Mouse (Mus musculus) limb, embryonic 12.5 days (tissue): ENCODE measurements around the gene Cwc25. TPM values are rescaled to one million over a fixed set of nuclear protein-coding genes. Genes with fewer than 3 reads are reported as not detected.
"Not testable (repeated sequence)": the region's sequence is repeated elsewhere in the genome, so short reads cannot be mapped to it uniquely, and the experiment has no call there.

Source experiments
- ATAC-seq: fragments of 200-750 bp; cut with Nextera tagmentation; 2 replicates; pipeline ENCODE4 v1.8.0; 2017; ENCODE audit warnings: low read depth, moderate TSS enrichment; ENCODE audit not compliant: insufficient number of reproducible peaks, insufficient read depth, low FRiP score, low TSS enrichment
- H3K27ac ChIP-seq: fragments of 300-500 bp; sonication (generic); 2 replicates; pipeline ENCODE4 v1.5.1; 2016; ENCODE audit warnings: mild to moderate bottlenecking, moderate library complexity
- H3K27me3 ChIP-seq: fragments of 300-500 bp; sonication (generic); 2 replicates; pipeline ENCODE4 v1.6.1; 2016; ENCODE audit warnings: mild to moderate bottlenecking, moderate library complexity
- H3K36me3 ChIP-seq: fragments of 300-500 bp; sonication (generic); 2 replicates; pipeline ENCODE4 v1.6.1; 2016; ENCODE audit warnings: mild to moderate bottlenecking, moderate library complexity
- H3K4me1 ChIP-seq: fragments of 300-500 bp; sonication (generic); replicated peaks from 2 replicates; pipeline ENCODE4 v1.6.1; 2016
- H3K4me2 ChIP-seq: fragments of 300-500 bp; sonication (generic); 2 replicates; pipeline ENCODE4 v1.6.1; 2016; ENCODE audit warnings: mild to moderate bottlenecking, moderate library complexity
- H3K4me3 ChIP-seq: fragments of 300-500 bp; sonication (generic); replicated peaks from 2 replicates; pipeline ENCODE4 v1.5.1; 2016; ENCODE audit warnings: mild to moderate bottlenecking
- H3K9ac ChIP-seq: fragments of 300-500 bp; sonication (generic); replicated peaks from 2 replicates; pipeline ENCODE4 v1.6.1; 2016; ENCODE audit warnings: mild to moderate bottlenecking, moderate library complexity
- H3K9me3 ChIP-seq: fragments of 300-500 bp; sonication (generic); 2 replicates; pipeline ENCODE4 v1.6.1; 2016; ENCODE audit warnings: mild to moderate bottlenecking, moderate library complexity
- WGBS: fragments of 180-500 bp; shearing (Covaris S2); methylation state at CpG from one replicate; pipeline ENCODE4 v1.1.7; 2016; 5-methylcytosine and 5-hydroxymethylcytosine counted together
- polyA plus RNA-seq: library from polyadenylated mRNA; unstranded; fragments of >200 nt; fragmentation: Nextera tagmentation; extraction: Ambion mirVana; gene quantifications from 2 replicates; pipeline ENCODE4 v1.2.1, GENCODE M21; 2016

Gene Cwc25
- polyA plus RNA-seq, 1 experiment from 2014 or later = 25.6 TPM

DNA sequence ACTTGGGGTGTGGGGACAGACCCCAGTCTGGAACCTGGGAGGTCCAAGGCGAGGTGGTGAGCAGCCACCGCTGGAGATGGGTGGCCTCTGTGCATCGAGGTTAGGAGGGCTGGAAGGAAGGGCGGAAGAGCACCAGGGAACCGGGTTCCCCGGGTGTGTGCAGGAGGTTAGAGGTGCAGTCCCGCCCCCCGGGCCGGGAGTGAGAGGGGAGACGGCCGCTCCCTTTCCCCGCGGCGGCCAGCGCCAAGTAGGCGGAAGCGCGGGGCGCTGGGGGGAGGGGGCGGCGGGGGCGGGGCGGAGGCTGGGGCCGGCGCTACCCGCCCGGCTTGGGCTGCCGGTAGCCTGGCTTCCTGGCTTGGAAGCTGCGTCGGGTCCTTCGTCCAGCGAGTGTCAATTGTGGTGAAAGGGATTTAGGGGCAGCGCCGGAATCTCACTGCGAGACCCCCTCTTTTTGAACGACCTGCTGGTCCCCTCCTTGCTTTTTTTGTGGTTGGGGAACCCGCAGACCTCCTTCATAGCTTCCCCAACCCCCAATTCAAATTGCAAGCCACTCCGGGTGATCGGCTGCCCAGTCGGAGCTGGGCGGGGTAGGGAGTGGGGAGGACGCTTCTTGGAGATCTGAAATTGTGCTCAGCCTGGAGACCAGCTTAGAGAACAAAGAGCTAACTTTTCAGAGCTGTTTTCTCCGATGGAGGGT, 33.8 kb upstream of the Cwc25 start:
- H3K27me3 ChIP-seq = no peaks in the 10 kb centered on the region
- no peaks in the 10 kb centered on the region for H3K9me3 ChIP-seq
- peaks cover 36% of the 10 kb centered on the region for H3K4me1 ChIP-seq
- peak; percentile 44; the same call in 1 of the 2 replicates for ATAC-seq
- peak overlapping the region; percentile 98 for H3K27ac ChIP-seq
- WGBS = under 1% methylated on average over 33 of the region's 43 CpGs
- peak overlapping the region; percentile 66 for H3K4me3 ChIP-seq
- peak overlapping the region; percentile 83 for H3K9ac ChIP-seq
- no peaks in the 10 kb centered on the region for H3K36me3 ChIP-seq
- H3K4me2 ChIP-seq = peak overlapping the region; percentile 79

DNA sequence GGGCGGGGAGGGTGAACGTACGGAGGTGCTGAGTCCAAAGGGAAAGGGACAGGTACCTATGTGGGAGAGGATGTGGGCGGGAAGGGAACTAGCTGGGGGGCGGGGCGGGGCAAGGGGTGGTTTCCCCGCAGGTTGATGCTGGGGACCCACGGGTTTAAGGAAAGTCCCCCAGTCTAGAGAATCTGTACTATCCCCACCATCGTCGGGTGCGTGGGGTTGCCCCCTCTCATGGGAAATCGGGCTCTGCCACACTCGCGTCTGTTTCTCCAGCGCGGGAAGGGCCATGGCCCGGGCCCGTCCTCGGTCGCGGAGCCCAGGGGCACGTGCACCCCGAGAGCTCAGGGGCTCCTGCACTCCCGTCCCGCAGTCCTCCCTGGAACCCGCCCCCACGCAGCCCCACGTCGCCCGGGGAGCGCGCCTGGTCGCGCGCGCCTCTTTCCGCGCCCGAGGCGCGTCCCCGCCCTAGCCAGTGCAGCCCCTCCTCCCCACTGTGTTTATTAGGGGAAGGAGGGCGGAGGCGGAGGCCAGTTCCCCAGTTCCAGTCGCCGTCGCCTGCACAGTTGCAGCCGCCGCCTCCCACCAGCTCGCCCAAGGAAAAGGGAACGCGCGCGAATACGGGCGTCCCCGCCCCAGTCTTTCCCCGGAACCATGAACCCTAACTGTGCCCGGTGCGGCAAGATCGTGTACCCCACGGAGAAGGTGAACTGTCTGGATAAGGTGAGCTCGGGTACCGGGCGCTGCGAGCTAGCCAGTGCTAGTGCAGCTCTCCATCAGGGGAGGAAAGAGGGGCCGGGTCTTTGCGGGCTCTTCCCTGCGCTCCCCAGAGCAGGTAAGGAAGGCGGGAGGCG, 33.0 kb upstream of the Cwc25 start:
- peak; percentile 70 for ATAC-seq
- H3K4me2 ChIP-seq = peak overlapping the region; percentile 79
- WGBS = under 1% methylated on average over 71 of the region's 71 CpGs

DNA sequence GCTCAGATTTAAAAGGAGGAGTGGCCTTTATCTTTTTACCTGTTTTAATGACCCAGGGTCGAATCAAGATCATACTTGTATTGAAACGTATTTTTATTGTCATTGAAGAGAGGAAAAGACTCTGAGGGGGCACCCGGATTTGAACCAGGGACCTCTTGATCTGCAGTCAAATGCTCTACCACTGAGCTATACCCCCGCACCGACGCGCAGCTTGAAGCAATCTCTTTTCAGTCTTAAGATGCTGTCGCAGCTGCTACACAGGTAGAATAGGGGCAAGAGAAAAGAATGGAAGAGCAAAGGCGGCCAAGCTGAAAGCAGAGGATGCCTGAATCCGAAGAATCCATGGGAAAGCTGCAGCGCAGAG, 32.4 kb upstream of the Cwc25 start, which contains the start of gene Lasp1:
TSS of gene Lasp1 (plus strand) at position 219 of the 364 bp plus-strand sequence.
- Histone ChIP-seq H3K4me1 (peaks cover 22% of the 10 kb centered on the region), H3K9ac (peak within 1 kb of the TSS; percentile 83), H3K27me3 (no peaks in the 10 kb centered on the region), H3K4me3 (peak within 1 kb of the TSS; percentile 66), H3K9me3 (no peaks in the 10 kb centered on the region), H3K4me2 (peak within 1 kb of the TSS; percentile 79), H3K27ac (peak within 1 kb of the TSS; percentile 98), H3K36me3 (no peaks in the 10 kb centered on the region)
- peak; percentile 43; the same call in 1 of the 2 replicates for ATAC-seq
- under 1% methylated on average over 11 of the region's 11 CpGs for WGBS

More for the DNA sequence above, 33.0 kb upstream of the Cwc25 start:
- Histone ChIP-seq H3K4me1 (peaks cover 28% of the 10 kb centered on the region), H3K36me3 (no peaks in the 10 kb centered on the region), H3K9ac (peak overlapping the region; percentile 83), H3K27ac (peak overlapping the region; percentile 98), H3K27me3 (no peaks in the 10 kb centered on the region), H3K4me3 (peak overlapping the region; percentile 66), H3K9me3 (no peaks in the 10 kb centered on the region)

DNA sequence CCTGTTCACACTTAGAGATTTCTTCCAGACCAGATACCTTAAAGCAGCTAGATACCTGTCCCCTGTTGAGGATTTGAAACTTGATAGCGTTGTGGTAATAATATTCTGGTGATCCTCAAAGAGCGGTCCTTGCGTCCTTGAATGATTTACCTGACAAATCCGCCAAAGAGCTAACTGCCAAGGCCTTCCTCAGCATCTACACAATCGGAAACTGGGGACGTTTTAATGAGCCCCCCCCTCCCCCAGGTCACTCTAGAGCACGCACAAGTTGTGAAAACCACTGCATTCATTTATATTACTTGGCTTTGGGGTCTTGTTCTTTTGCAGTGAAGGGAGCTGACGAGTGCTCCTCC, 31.7 kb upstream of the Cwc25 start:
- peak overlapping the region; percentile 66 for H3K4me3 ChIP-seq
- H3K4me1 ChIP-seq = peaks cover 20% of the 10 kb centered on the region
- ATAC-seq = no peak
- WGBS = 35% methylated on average over 8 of the region's 8 CpGs
- H3K27me3 ChIP-seq = no peaks in the 10 kb centered on the region
- no peaks in the 10 kb centered on the region for H3K36me3 ChIP-seq
- H3K27ac ChIP-seq = no peak overlapping the region
- no peak overlapping the region for H3K9ac ChIP-seq
- H3K4me2 ChIP-seq = peak overlapping the region; percentile 79
- no peaks in the 10 kb centered on the region for H3K9me3 ChIP-seq

DNA sequence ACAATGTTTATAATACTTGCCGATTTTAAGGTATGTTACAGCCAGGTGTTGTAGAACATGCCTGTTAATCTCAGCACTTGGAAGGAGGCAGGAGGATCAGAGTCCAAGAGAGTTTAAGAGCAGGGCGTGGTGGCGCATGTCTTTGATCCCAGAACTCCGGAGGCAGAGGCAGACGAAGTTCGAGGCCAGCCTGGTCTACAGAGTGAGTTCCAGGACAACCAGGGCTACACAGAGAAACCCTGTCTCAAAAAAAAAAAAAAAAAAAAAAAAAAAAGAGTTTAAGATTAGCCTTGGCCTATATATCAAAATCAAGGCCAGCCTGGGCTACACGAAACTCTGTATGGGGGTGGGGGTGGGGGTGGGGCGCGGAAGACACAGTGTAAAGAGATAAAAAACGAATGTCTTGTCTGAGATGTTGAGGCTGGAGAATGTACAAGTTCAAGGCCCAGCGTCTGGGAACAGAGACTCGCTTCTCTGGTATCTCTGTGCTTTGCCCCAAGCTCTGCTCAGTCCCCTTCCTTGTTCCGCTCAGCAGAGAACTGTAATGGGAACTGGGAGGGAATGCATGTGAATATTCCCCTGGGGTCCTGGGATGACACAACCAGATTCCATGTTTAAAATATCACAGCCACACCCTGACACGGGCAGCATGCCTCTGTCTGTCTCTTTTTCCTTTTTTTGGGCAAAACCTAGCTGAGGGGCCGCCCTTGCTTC, 31.2 kb upstream of the Cwc25 start:
- 62% methylated on average over 15 of the region's 15 CpGs for WGBS
- H3K4me3 ChIP-seq = no peak overlapping the region

DNA sequence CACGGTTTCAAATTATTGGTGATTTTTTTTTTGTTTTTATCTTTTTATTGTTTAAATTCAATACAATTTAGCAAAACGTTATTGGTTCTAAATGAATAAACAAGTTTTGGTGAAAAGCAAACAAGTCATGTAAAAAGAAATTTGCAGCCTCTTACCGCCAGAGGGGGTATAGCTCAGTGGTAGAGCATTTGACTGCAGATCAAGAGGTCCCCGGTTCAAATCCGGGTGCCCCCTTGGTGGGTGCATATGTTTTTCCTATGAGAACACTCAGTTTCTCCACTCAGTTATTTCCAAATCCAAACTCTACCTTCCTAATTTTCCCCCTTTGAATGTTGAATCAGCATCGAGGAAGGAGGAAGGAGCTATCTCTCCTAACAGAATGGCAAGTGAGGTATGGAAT, 30.6 kb upstream of the Cwc25 start:
- H3K4me1 ChIP-seq = peaks cover 11% of the 10 kb centered on the region
- 2% methylated on average over 6 of the region's 6 CpGs for whole genome bisulfite sequencing
- no peak overlapping the region for H3K9ac ChIP-seq
- no peak overlapping the region for H3K27ac ChIP-seq
- no peaks in the 10 kb centered on the region for H3K9me3 ChIP-seq
- H3K4me3 ChIP-seq = no peak overlapping the region
- H3K36me3 ChIP-seq = no peaks in the 10 kb centered on the region
- no peak for ATAC-seq
- H3K27me3 ChIP-seq = no peaks in the 10 kb centered on the region
- H3K4me2 ChIP-seq = no peak overlapping the region

More for the DNA sequence above, 31.2 kb upstream of the Cwc25 start:
- no peak for ATAC-seq
- H3K27ac ChIP-seq = no peak overlapping the region
- no peak overlapping the region for H3K9ac ChIP-seq
- no peaks in the 10 kb centered on the region for H3K36me3 ChIP-seq
- no peaks in the 10 kb centered on the region for H3K27me3 ChIP-seq
- peak overlapping the region; percentile 79; the same call in 1 of the 2 replicates for H3K4me2 ChIP-seq
- H3K9me3 ChIP-seq = no peaks in the 10 kb centered on the region
- peaks cover 18% of the 10 kb centered on the region for H3K4me1 ChIP-seq

DNA sequence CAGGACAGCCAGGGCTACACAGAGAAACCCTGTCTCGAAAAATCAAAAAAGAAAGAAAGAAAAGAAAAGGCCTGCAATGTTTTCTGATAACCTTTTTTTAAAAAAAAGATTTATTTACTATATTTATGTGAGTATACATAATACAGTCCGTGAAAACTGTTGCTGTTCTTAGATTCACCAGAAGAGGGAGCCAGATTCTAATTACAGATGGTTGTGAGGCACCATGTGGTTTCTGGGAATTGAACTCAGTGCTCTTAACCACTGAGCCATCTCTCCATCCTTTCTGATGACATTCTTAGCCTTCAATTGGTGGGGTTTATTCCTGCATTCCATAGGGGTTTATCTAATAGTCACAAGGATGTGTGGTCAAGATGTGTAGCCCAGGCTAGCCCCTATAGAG, 26.8 kb upstream of the Cwc25 start:
- no peaks in the 10 kb centered on the region; the same call in 1 of the 2 replicates for H3K4me1 ChIP-seq
- H3K4me2 ChIP-seq = no peak overlapping the region
- H3K9me3 ChIP-seq = no peaks in the 10 kb centered on the region
- H3K4me3 ChIP-seq = no peak overlapping the region
- H3K27ac ChIP-seq = no peak overlapping the region
- H3K27me3 ChIP-seq = no peaks in the 10 kb centered on the region
- H3K9ac ChIP-seq = no peak overlapping the region
- no peak for ATAC-seq
- WGBS = 8% methylated on average over 2 of the region's 2 CpGs
- H3K36me3 ChIP-seq = no peaks in the 10 kb centered on the region

DNA sequence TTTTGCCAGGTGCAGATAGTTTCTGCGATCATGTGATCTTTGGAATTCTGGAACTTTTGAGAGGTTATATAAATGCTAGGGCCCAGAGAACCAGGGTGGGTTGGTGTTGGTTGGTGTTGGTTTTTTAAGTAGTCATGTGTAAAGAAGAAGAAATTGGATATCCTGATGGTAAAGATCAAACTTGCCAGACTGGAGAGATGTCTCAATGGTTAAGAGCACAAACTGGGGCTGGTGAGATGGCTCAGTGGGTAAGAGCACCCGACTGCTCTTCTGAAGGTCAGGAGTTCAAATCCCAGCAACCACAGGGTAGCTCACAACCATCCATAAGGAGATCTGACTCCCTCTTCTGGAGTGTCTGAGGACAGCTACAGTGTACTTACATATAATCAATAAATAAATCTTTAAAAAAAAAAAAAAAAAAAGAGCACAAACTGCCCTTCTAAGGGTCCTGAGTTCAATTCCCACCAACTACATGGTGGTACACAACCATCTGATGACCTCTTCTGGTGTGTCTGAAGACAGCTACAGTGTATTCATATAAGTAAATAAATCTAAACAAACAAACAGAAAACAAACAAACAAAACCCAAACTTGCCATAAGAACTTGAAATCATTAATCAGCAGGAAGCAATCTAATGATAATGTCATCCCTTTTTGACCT, 24.6 kb upstream of the Cwc25 start:
- not testable (repeated sequence) for H3K27me3 ChIP-seq, ATAC-seq, H3K4me3 ChIP-seq, H3K36me3 ChIP-seq, H3K4me2 ChIP-seq, H3K9ac ChIP-seq, H3K27ac ChIP-seq, H3K9me3 ChIP-seq, H3K4me1 ChIP-seq
- WGBS = 86% methylated on average over 2 of the region's 2 CpGs

DNA sequence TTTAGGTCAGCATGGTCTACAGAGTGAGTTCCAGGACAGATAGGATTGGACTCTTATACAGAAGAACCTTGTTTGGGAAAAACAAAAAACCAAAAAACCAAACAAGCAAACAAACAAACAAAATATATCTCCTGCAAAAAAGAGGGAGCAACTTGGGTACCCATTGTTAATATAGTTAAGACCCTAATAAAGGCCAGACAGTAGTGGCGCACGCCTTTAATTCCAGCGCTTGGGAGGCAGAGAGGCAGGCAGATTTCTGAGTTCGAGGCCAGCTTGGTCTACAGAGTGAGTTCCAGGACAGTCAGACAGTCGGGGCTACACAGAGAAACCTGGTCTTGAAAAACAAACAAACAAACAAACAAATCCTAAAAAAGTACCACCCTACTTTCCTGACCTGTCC, 23.4 kb upstream of the Cwc25 start:
- Histone ChIP-seq H3K4me3 (no peak overlapping the region), H3K27ac (no peak overlapping the region), H3K36me3 (no peaks in the 10 kb centered on the region), H3K4me1 (no peaks in the 10 kb centered on the region), H3K27me3 (no peaks in the 10 kb centered on the region), H3K9me3 (no peaks in the 10 kb centered on the region), H3K9ac (no peak overlapping the region), H3K4me2 (no peak overlapping the region)
- 88% methylated on average over 5 of the region's 5 CpGs for WGBS
- no peak for ATAC-seq

DNA sequence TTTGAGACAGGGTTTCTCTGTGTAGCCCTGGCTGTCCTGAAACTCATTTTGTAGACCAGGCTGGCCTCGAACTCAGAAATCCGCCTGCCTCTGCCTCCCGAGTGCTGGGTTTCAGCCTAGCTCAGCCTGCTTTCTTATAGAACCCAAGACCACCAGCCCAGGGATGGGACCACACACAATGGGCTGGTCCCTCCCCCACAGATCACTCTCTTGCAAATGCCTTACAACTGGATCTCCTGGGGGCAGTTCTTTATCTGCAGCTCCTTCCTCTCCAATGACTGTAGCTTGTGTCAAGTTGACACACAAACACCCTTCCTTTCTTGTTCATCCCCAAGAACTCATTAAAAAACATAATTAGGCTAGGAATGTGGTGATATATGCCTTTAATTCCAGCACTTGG, 21.6 kb upstream of the Cwc25 start:
- 91% methylated on average over 3 of the region's 3 CpGs for WGBS
- Histone ChIP-seq H3K4me1 (peaks cover 3% of the 10 kb centered on the region; the same call in 1 of the 2 replicates), H3K27ac (no peak overlapping the region), H3K9ac (no peak overlapping the region), H3K4me3 (no peak overlapping the region), H3K27me3 (no peaks in the 10 kb centered on the region), H3K9me3 (0 out of 2 replicates have a peak, but pooled peaks cover 2% of the 10 kb centered on the region), H3K36me3 (no peaks in the 10 kb centered on the region), H3K4me2 (no peak overlapping the region)
- ATAC-seq = no peak
